In genomic region chr1:52501688-52502133, GRCm38 (mm10) we compare ENCODE assay signal across 8 mouse cellular contexts. TPM values are rescaled to one million over a fixed set of nuclear protein-coding genes. Genes with fewer than 3 reads are reported as not detected.
A peak's percentile ranks its signal among the peaks of the same experiment; 100 is the strongest.
DNase-seq lines count a peak whose midpoint lies in the region; ATAC-seq and TF ChIP-seq lines count a peak whose summit lies in the region.

No protein-coding gene starts in this region.

- H3K9ac ChIP-seq in limb, embryonic 13.5 days: no peak overlapping the region
- H3K9ac ChIP-seq in stomach, postnatal 0 days (ENCODE audit: low read length): no peak overlapping the region
- H3K9ac ChIP-seq in forebrain, embryonic 13.5 days: no peak overlapping the region

- no peaks in the 10 kb centered on the region for H3K27me3 ChIP-seq in megakaryocyte, embryonic 14.5 days (replicated peaks)
- no peaks in the 10 kb centered on the region for H3K27me3 ChIP-seq in limb, embryonic 13.5 days
- no peaks in the 10 kb centered on the region for H3K27me3 ChIP-seq in stomach, postnatal 0 days (ENCODE audit: control insufficient read depth, insufficient read depth, low read length)
- H3K27me3 ChIP-seq in forebrain, embryonic 13.5 days: no peaks in the 10 kb centered on the region

- no peak for TF ChIP-seq CTCF in stomach, postnatal 0 days (IDR thresholded peaks at IDR 0.05; ENCODE audit: low read depth)

- peaks cover 3% of the 10 kb centered on the region; the same call in 1 of the 2 replicates for H3K9me3 ChIP-seq in megakaryocyte, embryonic 14.5 days
- no peaks in the 10 kb centered on the region for H3K9me3 ChIP-seq in limb, embryonic 13.5 days
- no peaks in the 10 kb centered on the region for H3K9me3 ChIP-seq in stomach, postnatal 0 days (ENCODE audit: control insufficient read depth, low read length)
- H3K9me3 ChIP-seq in forebrain, embryonic 13.5 days (replicated peaks): no peaks in the 10 kb centered on the region

- peaks cover 43% of the 10 kb centered on the region for H3K4me1 ChIP-seq in megakaryocyte, embryonic 14.5 days
- peaks cover 13% of the 10 kb centered on the region for H3K4me1 ChIP-seq in limb, embryonic 13.5 days
- H3K4me1 ChIP-seq in stomach, postnatal 0 days (replicated peaks; ENCODE audit: control insufficient read depth, insufficient read depth): 0 out of 2 replicates have a peak, but pooled peaks cover 2% of the 10 kb centered on the region
- 0 out of 2 replicates have a peak, but pooled peaks cover 7% of the 10 kb centered on the region for H3K4me1 ChIP-seq in forebrain, embryonic 13.5 days

- H3K4me3 ChIP-seq in megakaryocyte, embryonic 14.5 days (replicated peaks): peak overlapping the region; percentile 97
- no peak overlapping the region for H3K4me3 ChIP-seq in limb, embryonic 13.5 days
- H3K4me3 ChIP-seq in stomach, postnatal 0 days (ENCODE audit: low read depth, low read length): no peak overlapping the region
- H3K4me3 ChIP-seq in forebrain, embryonic 13.5 days: no peak overlapping the region

- no peak for ATAC-seq in megakaryocyte, adult 5-6 weeks (ENCODE audit: poor library complexity, severe bottlenecking)
- ATAC-seq in limb, embryonic 13.5 days (ENCODE audit: low FRiP score, low read depth): no peak
- peak; percentile 64 for ATAC-seq in stomach, postnatal 0 days (ENCODE audit: low FRiP score, low TSS enrichment)
- ATAC-seq in forebrain, embryonic 13.5 days: no peak

- intact Hi-C loops in heart, postnatal 14 days (cut with DNase I): loop anchor here (2.0 to 10.0 kb wide), 2 partner anchors 129 to 253 kb away; partner anchors contain the start of gene Nemp2

- H3K27ac ChIP-seq in limb, embryonic 13.5 days: no peak overlapping the region
- H3K27ac ChIP-seq in stomach, postnatal 0 days (replicated peaks): 0 out of 2 replicates have a peak overlapping the region, but pooled peaks have one; percentile 30
- H3K27ac ChIP-seq in forebrain, embryonic 13.5 days: no peak overlapping the region

- DNase-seq in cerebellum, adult 9-10 months: peak; percentile 80
- peak; percentile 35 for DNase-seq in stomach, postnatal 0 days (ENCODE audit: low spot score)
- DNase-seq in layer of hippocampus, postnatal 10 days (ENCODE audit: low spot score in 2 of 2): no peak
- no peak for DNase-seq in heart, postnatal 14 days

- TF ChIP-seq EP300 in stomach, postnatal 0 days (optimal IDR thresholded peaks at IDR 0.05): no peak

- H3K36me3 ChIP-seq in megakaryocyte, embryonic 14.5 days (replicated peaks; ENCODE audit: low read length): peaks cover 13% of the 10 kb centered on the region
- H3K36me3 ChIP-seq in limb, embryonic 13.5 days: no peaks in the 10 kb centered on the region
- no peaks in the 10 kb centered on the region for H3K36me3 ChIP-seq in stomach, postnatal 0 days (ENCODE audit: control insufficient read depth, insufficient read depth, low read length)
- no peaks in the 10 kb centered on the region for H3K36me3 ChIP-seq in forebrain, embryonic 13.5 days (ENCODE audit: poor library complexity, severe bottlenecking)

- peak overlapping the region; percentile 21; the same call in 1 of the 2 replicates for H3K4me2 ChIP-seq in limb, embryonic 13.5 days (replicated peaks)
- H3K4me2 ChIP-seq in stomach, postnatal 0 days (replicated peaks; ENCODE audit: low read depth): no peak overlapping the region
- H3K4me2 ChIP-seq in forebrain, embryonic 13.5 days: no peak overlapping the region

- 46% methylated on average over 10 of the region's 10 CpGs for WGBS in limb, embryonic 13.5 days
- WGBS in stomach, postnatal 0 days: 22% methylated on average over 10 of the region's 10 CpGs
- 55% methylated on average over 10 of the region's 10 CpGs for WGBS in forebrain, embryonic 13.5 days

RNA-seq across cellular contexts. Expression of gene Nab1, which starts 1.2 kb away (rescaled TPM):
- polyA plus RNA-seq in megakaryocyte, embryonic 14.5 days (2012; ENCODE audit: insufficient read depth, low replicate concordance): 15.6 and 68.2 TPM in 2 replicates
- total RNA-seq in megakaryocyte, adult 5-6 weeks (2015): 72.0 and 80.2 TPM in 2 replicates
- 63.0 and 65.6 TPM in 2 replicates for total RNA-seq in megakaryocyte, adult 5-6 weeks (2017)
- polyA plus RNA-seq in limb, embryonic 13.5 days (2015; fragmentation: Nextera tagmentation; extraction: Ambion mirVana): 10.7 and 12.2 TPM in 2 replicates
- 13.5 and 14.5 TPM in 2 replicates for polyA plus RNA-seq in stomach, postnatal 0 days (2015; fragmentation: Nextera tagmentation; extraction: Ambion mirVana)
- 10 to 100 TPM; 31.2 to 32.2 TPM for total RNA-seq in layer of hippocampus, postnatal 10 days (2021)
- total RNA-seq in heart, postnatal 14 days (2021): 10 to 100 TPM; 24.8 to 25.7 TPM
- 8.5 and 10.4 TPM in 2 replicates for polyA plus RNA-seq in forebrain, embryonic 13.5 days (2015; fragmentation: Nextera tagmentation; extraction: Ambion mirVana)

Comparison
In these comparisons a context has a peak if more than half of its experiments do, and no peak if none do; other contexts are left out.
1. DNase-seq: peak in cerebellum, adult 9-10 months (single experiment) and stomach, postnatal 0 days (single experiment); none in layer of hippocampus, postnatal 10 days (0 of 2) and heart, postnatal 14 days (0 of 2).